Mouse (Mus musculus): ENCODE results near the gene Gm49776.

Gm49776 gene

DNA sequence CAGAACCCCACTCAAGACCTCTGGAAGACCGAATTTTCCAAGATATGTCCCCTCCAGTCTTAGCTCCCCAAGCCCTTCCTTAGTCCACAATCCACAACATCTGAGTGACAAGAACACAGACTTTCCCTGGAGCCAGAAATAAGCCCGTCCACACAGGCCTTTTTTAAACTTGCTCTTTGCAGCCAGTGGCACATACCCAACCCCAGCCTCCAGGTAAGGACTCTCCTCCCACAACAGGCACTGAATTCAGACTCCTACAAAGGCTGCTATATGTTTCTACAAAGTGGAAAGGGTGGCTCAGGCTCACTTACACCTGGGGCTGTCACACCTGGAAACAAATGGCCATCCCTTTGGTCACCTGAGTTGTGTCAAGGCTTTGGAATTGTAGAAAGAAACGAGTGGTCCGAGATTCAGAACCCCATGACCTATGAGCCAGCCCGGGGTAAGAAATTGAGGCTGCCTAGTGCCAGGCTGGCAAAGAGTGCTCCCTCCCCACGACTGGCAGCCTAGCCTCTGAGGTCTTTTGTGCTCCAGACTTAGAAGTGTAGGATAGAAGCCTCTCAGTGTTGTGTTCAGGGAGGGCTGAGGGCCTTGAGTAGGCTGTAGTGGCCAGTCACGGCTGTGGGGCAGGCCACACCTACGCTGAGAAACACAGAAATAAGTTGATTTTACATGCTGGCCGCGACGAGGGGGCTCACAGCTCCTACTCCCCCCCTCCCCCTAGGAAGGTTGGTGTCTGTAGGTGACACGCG lies 24.0 kb downstream of the Gm49776 start:
- no peak for DNase-seq

DNA sequence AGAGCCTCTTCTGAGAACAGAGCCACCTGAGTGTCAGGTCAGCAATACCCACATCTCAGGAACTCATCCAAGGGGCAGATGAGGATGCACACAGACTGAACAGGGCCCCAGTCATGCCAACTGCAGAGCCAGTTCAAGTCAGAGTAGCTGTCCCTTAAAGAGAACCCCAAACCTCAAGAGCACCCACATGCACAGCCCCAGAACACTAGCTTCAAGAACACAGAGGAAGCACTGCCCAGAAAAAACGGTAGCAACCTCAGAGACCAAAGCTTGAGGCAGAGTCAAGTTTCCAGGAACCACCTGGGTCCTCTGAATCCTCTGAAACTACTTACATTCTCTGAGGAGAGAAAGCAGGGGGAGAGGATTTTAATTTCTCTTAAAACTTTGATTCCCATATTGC lies 24.7 kb downstream of the Gm49776 start:
- DNase-seq, result no peak

DNA sequence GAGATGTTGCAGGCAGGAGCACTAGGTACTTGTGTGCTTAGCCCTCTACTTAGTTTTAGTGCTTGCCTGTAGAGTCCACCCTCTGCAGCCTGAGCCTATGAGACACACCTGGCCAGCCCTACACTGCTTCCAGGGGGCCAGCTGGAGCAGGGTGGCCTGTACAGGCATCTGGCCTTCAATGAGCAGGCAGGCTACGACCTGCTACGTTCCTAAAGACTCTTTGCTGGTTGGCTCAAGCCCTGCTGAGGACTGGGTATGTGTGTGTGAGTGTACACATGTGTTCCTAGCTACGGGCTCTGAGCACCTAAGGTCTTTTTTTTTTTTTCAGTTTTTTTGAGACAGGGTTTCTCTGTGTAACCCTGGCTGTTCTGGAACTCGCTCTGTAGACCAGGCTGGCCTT lies 26.7 kb downstream of the Gm49776 start:
- no peak for DNase-seq

DNA sequence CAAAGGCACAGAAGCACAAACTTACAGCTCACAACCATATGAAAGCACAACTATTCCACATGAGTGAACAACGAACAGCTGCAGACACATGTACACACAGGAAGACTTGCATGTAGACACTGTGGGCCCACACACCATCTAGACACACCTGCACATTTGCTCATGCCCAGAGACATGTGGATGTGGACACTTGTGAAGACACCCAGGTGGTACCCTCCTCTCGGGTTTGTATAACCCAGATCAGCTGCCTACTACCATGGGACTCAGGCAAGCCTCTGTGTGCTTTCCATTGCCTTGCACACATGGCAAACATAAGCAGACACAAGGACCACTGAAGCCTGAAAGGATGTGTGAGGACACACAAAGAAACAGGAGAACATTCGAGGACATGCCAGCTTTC lies 27.1 kb downstream of the Gm49776 start:
- no peak for DNase-seq

DNA sequence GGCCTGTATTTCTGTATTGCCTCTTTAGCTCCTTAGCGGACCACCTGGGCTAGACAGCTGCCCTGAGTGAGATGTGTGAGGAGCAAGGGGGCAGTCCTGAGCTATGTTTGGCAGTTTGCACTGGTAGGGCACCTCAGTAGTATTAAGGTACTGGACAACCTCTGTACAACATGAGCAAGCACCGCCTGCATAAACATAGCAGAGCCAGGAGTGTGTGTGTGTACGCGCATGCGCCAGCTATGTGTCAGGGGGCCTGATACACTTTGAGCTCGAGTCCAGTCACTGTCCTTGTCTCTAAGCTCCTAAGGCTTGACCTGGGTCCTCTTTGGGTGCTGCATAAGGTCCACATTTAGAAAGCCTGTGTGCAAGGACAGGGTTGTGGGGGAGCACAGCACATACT lies 27.5 kb downstream of the Gm49776 start:
- no peak for DNase-seq

DNA sequence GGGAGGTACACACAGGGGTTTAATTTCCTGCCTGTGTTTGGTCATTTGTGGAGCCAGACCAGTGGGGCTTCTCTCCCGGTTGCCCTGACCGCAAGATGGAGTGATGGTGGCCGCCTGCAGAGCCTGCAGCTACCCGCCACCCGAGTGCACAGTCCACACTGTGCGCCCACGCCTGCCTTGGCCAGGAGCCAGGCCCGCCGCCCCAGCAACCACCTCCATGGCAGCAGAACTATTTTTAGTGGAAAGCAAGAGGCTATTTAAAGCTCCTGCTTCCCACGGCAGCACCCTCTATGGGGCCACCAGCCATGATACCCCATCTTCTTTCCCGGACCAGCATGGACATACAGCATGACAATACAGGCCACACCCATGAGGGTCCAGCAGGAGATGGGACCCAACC lies 28.5 kb downstream of the Gm49776 start:
- DNase-seq, result no peak

DNA sequence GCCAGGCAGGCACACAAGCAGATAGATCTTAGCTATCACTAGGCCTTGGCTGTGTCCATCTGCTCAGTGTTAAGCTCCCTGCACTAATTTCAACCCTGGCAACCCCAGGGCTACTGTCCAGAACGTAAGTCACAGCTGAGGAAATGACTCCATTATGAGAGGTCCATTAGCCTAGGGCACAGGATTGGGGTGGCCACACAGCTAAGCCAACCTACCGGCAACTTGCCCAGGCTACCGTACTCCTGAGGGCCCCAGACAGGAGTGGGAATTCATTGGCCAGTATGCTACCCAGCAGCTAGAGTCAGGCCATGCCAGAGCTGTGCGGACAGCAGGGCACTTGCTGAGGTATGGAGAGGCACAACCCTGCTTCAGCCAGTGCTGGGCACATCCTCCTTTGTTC lies 29.3 kb downstream of the Gm49776 start:
- DNase-seq, result no peak

DNA sequence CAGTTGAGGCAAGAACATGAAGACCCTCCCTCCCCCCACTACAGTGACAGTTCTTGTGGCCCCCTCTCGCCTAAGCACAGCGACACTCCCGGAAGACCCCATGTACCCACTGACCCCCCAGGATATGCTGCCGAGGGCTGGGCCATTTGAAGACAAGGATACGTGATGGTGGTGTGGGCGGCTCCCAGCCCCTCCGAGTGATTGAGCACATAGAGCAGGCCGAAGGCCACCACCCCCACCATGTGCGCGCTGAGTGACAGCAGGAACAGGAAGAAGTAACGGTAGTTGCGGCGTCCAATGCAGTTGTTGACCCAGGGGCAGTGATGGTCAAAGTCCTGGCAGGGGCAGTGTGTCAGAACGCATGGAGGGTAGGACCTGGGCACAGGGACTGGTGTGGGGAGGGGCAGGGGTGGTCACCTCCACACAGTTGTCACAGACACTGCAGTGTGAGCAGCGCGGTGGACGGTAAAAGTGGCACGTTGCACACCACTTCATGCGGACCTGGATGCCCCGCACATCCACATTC lies 30.2 kb downstream of the Gm49776 start:
- no peak for DNase-seq

DNA sequence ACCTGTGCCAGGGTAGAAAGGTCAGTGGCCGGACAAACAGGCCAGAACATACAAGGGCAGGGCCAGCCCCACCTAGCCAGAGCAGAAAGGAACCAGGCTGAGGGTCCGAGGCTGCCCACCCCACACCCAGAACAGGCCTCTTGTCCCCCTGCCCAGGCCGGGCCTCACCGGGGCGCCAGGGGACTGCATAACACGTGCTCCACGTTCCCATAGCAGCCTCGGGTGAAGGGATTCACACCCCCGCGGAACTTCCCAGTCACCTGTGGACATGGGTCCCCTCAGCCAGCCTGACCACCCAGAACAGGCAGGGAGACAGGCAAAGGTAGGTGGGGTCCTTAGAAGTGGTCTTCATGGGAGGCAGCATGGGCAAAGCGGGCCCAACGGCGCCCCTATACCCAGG lies 30.9 kb downstream of the Gm49776 start:
- no peak for DNase-seq

DNA sequence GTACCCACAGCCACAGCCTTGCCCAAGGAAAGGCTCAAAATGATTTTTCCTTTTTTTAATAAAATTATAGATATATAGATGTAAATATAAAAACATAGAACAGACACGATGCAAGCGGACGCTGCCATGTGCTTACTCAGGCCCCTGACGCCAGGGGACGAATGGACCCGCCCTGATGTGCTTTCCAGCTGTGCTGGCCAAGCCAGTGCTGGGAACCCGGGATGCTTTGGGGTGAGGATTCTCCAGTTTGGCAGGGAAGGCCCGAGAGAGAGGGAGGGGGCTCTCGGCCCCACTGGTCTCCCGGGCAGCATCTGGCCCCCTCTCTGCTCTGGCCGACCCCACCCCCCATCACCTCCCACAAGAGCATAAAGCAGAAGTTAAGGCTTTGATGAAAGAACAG lies 35.9 kb downstream of the Gm49776 start:
- DNase-seq, result no peak

DNA sequence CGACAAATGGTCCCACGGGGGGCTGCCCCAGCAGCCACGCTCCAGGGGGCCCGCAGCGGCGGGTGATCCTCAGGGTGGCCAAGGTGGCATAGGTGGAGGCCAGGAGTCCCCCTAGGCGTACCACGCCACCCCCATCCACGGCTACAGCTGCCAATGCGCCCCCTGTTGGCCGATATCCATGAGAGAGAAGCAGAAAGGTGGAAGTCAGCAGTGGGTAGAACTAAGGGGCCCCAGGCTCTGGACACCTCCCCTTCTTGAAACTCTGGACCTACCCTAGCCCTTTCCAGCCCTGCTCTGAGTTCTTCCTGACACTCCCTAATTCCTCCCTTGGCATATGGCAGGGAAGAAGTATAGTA lies 36.6 kb downstream of the Gm49776 start:
- DNase-seq, result no peak

DNA sequence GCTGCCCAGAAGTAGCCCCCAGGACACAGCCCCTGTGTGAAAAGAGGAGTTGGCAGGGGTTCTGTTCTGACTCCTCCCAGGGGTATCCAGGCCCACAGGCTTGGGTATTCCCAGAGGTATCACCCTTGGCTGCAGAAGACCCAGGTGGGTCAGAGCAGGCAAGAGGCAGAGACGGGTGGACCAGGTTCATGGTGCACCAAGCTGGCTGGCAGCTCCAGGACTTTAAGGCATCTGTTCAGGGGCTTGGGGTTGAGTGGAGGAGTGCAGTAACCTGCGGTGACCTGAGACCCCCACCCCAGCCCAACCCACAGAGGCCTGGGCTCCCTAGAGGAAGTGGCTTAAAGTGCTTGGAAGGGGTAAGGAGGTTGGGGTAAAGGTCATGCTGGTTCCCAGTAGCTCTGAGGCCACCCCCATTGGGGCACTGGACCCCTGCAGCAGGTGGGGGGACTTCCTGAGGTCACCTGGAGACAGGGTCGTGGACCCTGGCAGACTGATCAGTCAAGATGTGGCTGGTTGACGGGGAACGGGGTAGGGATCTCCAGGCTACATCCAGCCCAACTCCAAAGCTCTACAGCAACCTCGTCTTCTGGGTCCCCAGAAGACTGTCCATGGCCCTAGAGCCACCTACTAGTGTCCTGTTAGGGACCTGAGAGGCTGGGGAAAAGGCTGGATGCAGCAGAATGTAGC lies 37.1 kb downstream of the Gm49776 start:
- DNase-seq, result no peak

DNA sequence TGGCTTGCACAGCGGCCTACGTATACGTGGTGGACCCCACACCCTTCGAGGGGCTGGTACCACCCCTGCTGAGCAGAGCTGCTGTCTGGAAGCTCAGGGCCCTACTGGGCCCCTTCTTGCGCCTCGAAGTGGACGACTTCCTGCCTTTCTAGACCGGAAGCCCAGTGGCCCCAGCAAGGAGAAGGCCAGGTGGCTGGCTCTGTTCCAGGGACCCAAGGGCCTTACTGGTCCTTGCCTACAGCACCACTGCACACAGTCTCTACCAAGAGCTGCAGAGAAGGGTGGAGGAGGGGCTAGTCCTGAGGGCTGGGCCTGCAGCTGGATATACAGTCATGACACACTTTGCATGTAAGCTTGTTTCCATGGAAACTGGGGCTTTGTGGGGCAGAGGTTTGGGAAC lies 38.1 kb downstream of the Gm49776 start:
- peak; percentile 58 for DNase-seq

DNA sequence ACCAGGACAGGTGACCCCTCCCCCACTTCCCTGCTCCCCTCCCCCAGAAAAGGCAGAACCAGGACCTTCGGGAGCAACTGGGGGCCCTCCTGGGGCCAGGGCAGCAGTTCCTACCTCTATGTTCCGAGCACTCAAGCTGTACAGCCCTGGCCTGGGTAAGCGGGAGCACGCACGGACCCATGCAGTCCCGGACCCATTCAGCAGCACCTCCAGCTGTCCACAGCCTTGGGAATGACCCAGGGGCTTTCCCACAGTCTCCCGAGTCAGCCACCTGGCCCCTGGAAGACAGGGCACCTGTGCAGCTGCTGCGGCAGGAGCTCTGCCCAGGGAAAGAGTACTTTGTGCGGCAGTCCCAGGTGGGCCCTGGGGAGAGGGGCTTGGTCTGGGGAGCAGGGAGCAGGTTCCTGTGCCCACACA lies 39.5 kb downstream of the Gm49776 start:
- DNase-seq, result no peak

DNA sequence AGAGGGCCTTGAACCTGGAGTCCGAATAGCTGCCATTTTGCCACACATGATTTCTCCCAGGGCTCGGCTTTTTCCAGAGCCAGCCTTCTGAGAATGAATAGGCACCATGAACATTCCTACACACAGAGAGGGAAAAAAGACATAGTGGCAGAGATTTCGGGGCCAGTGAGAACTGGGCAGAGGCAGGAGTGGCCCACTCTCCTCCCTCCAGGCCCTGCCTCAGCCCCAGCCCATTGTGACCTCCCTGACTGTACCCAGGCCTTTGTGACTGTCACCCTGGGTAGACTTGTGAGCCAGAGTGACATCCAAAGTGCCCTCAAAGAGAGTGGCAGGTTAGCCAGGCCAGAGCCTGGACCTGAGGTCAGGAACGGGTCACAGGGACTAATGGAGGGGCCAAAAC lies 40.5 kb downstream of the Gm49776 start, which contains the start of gene Ccdc188:
Ccdc188 (plus strand) TSS at position 301 of the 400 bp plus-strand sequence.
- DNase-seq, result no peak

DNA sequence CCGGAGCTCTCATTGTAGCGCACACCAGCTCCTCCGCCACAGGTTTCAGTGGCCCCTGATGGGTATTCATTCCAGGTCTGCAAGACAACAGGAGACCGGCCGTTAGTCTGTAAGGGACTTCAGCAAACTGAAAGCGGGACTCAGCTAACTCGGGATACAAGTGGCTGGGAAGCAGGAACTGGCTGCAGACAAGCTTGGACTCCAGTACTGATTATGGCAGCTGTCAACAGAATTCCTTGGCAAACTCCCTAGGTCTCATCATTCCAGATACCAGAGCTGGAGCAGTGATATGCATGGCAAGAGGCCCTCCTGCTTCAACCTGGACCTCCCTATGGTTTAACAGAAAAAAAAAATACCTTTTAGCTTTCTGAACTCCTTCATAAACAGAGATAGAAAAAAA lies 43.3 kb downstream of the Gm49776 start:
- DNase-seq, result no peak

DNA sequence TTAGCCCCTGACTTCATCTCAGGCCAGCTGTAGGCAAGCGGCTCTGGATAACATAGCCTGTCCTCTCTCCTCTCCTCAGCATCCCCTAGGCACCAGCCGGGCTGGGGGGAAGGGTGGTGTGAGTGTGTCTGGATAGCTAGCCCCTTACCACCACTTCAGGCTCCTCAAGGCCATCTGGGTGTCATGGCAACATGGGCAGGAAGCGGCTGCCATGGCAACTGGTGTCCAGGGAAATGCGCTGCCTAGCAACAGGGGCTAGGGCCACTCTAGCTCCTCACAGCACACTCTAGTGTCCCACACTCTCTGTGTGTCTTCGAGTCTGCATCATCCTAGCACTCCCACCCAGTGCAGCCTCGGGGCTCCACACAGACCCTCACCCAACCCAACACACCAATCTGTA lies 44.4 kb downstream of the Gm49776 start:
- peak; percentile 92 for DNase-seq

DNA sequence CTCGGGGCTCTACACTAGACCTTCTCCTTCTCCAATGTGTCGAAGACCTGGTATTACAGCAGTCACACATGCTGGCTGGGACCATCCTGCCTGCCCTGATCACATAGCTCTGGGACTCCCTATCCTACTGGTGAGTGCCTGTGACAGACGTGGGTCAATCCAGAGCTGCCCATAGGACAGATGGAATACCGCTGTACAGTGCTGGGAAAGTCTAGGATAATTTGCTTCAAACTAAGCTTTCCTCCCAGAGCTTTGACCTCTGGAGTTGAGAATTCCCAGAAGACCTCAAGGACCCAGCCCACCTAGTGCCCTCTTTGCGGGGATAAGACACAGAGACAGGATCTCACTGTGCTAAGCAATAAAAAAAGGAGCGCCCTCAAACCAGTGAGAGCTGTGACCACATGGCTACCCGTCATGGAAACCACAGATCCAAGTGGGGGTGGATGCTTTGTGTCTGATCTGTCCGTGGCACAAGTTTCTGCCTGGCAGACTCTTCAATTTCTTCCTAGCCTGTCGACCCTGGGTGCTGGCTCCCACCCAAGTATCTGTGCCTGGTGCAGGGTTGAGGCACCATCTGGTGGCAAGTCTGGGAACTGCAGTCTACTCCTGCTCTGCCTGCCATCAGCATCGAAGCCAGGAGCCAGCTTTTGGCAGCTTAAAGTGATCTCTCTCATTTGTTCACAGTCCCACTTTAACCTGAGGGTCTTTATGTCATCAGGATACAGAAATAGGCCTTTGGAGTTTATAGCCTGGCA lies 46.5 kb downstream of the Gm49776 start:
- DNase-seq, result peak; percentile 85

DNA sequence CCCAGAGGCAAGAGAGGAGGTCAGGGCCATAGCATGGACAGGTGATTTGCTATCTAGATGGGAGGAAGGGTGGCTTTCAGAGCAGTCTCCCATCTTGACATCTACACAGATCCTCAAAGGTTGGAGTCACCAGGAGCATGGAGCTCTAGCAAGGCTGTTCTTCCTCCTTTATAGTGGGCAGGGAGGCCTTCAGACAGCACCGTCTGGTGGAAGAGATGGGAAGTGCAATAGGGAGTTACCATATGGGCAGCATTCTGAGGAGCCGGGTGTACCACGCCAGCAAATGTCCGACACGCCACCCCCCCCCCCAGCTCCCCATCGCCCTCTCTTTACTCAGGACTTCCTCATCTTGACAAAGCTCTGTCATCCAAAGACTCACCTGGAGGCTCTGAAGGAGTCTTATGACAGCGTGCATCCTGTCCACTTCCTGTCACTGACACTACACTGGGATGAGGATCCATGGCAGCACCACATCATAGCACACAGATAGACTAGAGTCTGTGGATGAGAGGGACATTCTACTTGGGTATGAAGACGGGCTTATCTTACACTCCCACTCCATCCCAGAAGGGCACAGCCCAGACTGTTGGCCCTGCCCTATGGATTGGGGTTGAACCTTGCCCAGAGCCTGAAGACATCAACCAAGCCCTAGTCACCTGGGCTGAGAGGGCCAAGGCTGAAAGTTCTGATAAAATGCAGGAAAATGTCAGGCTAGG lies 47.3 kb downstream of the Gm49776 start:
- peak; percentile 61 for DNase-seq

DNA sequence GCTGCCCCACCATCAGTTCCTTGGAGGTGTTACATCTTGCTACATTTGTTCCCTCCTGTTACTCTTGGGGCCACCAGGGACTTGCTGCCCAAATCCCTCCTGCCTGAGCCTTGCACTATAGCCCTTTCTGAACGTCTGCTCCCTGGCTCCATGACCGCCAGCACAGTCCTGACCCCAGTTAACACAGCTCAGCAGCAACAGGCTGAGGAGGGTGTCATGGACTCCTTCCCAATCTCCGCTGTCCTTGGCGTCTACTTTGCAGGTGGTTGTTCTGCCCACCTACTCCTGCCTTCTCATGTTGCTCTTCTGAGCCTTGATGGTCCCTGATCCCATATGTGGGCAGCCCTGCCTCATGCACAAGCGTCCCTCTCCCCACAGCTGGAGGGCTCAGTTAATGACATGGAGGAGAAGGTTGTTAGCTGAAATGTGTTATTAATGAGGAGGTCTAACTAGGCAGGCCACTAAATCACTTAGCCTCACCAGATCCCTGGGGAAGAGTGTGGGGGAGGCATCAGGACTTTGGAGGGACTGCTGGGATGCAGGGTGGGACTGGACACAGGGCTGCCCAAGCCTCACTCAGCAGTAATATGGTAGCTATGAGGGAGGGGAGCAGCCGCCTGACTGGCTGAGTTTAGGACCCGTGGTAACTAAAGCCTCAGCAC lies 54.6 kb downstream of the Gm49776 start:
- peak; percentile 44 for DNase-seq

DNA sequence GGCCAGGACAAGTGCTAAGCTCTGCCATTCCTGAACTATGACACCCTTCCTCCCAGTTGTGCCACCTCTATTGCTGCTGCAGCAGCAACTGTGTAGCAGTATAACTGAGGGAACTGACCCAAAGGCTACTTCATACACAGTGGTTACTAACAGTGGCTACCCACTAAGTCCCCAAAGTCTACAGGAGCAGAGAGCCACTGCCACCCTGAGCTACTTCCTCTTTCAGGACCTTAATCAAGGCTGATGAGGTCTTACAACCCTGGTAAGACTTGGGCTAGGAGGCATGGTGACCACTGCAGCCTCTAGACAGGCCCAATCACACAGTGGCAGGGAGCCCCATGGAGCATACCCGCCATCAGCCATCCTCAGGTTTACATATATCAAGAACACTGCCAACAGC lies 56.1 kb downstream of the Gm49776 start:
- DNase-seq, result no peak

DNA sequence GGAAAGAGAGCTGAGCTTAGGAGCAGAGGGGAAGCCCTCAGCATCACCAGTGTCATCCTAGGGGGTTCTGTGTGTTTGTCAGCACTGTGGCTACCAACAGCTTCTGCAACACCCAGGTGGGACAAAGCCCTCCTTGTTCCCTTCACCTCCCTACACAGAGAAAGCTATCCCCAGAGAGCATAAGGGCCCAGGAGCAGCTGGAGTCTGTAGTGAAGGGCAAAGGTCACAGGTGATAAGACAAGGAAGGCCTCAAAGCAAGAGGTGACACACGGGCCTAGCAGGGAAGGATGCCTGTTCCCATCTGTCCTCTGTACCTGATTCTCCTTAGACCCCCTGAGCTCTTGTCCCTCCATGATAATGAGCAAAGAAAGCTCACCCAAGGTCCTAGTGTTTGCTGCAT lies 56.5 kb downstream of the Gm49776 start:
- no peak for DNase-seq

DNA sequence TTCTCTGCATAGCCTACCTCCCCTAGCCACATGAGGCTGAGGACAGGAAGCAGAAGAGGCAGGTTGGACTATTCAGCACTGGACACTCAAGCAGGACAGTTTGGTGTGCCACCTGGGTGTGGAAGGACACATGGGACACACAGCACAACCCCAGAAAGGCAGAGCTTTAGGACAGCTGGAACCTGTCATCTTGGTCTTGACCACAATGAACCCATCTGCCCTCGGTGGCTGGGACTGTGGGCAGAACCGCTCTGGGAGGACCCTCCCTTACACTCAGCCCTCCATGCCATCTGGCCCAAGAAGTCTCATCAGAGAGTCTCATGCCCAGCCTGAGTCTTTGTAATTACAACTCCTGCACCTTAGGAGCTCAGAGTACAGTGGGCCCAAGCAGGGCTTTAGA lies 58.1 kb downstream of the Gm49776 start:
- DNase-seq, result no peak
